Mouse (Mus musculus): Measurements from ENCODE around the gene Ccdc40. TPM values are rescaled to one million over a fixed set of nuclear protein-coding genes. Genes with fewer than 3 reads are reported as not detected.
A peak's percentile ranks its signal among the peaks of the same experiment; 100 is the strongest.
"Not testable (repeated sequence)": the region's sequence is repeated elsewhere in the genome, so short reads cannot be mapped to it uniquely, and the experiment has no call there.

Ccdc40 gene
- polyA plus RNA-seq, 1 experiment from 2014 or later = 2.9 TPM

DNA sequence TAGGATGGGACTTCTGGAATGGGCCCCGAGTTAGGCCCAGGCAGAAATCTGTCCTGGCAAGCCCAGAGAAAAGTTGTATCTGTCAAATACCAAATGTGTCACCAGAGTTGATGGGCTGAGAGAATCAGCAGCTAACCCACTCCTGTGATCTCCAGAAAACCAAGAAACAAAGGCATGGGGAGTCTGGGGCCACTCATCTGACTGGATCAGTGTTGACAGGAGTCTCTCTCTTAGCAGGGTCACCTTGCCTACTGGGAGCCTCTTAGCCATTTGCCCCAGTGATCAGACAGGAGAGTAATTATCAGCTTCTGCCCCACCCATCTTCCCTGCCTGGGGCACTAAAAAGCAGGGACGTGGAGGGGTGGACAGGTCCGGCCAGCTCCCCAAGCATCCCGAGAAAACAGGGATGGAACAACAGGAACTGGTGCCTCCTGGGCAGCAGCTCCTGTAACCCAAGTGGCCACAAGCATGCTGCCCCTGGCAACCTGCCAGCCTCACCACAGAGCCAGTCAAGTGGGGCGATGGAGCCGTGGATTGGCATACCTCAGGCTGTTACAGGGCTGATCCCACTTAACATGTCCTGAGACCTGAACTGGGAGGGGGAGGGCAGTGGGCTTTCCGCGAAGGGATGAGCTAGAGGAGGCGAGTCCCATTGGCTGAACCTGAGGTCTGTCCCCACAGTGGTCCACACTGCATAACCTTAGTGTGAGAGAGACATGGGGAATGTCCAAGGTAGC lies 57.6 kb downstream of the Ccdc40 start:
- H3K4me3 ChIP-seq (ENCODE audit: low read length) = no peak overlapping the region
- no peak overlapping the region for H3K4me2 ChIP-seq (ENCODE audit: low read depth, low read length)
- peaks cover 43% of the 10 kb centered on the region for H3K36me3 ChIP-seq (ENCODE audit: control insufficient read depth, insufficient read depth)
- peak; percentile 49 for ATAC-seq (replicated peaks; ENCODE audit: extremely low read depth, insufficient read depth, low FRiP score)
- no peaks in the 10 kb centered on the region for H3K9me3 ChIP-seq (replicated peaks; ENCODE audit: control insufficient read depth, low read length)
- peak overlapping the region; percentile 12 for H3K27ac ChIP-seq (ENCODE audit: low read length)
- H3K9ac ChIP-seq (ENCODE audit: low read length) = no peak overlapping the region
- no peaks in the 10 kb centered on the region for H3K27me3 ChIP-seq (ENCODE audit: control insufficient read depth, insufficient read depth, low read length)
- peaks cover 7% of the 10 kb centered on the region for H3K4me1 ChIP-seq (ENCODE audit: control insufficient read depth, insufficient read depth, low read length)
- WGBS = 27% methylated on average over 9 of the region's 9 CpGs

GRCm38 (mm10) chr11:119287207-119287992 lies 59.0 kb downstream of the Ccdc40 start:
- no peaks in the 10 kb centered on the region for H3K27me3 ChIP-seq (ENCODE audit: control insufficient read depth, insufficient read depth, low read length)
- peaks cover 7% of the 10 kb centered on the region for H3K4me1 ChIP-seq (ENCODE audit: control insufficient read depth, insufficient read depth, low read length)
- H3K4me2 ChIP-seq (ENCODE audit: low read depth, low read length) = no peak overlapping the region
- H3K4me3 ChIP-seq (ENCODE audit: low read length) = no peak overlapping the region
- no peaks in the 10 kb centered on the region for H3K9me3 ChIP-seq (replicated peaks; ENCODE audit: control insufficient read depth, low read length)
- WGBS = 83% methylated on average over 20 of the region's 20 CpGs
- no peak for ATAC-seq (replicated peaks; ENCODE audit: extremely low read depth, insufficient read depth, low FRiP score)
- H3K9ac ChIP-seq (ENCODE audit: low read length) = no peak overlapping the region
- no peak overlapping the region for H3K27ac ChIP-seq (ENCODE audit: low read length)
- peaks cover 54% of the 10 kb centered on the region for H3K36me3 ChIP-seq (ENCODE audit: control insufficient read depth, insufficient read depth)

GRCm38 (mm10) chr11:119292861-119293260 lies 64.5 kb downstream of the Ccdc40 start:
- H3K4me1 ChIP-seq (ENCODE audit: control insufficient read depth, insufficient read depth, low read length); H3K9me3 ChIP-seq (replicated peaks; ENCODE audit: control insufficient read depth, low read length); H3K9ac ChIP-seq (ENCODE audit: low read length); ATAC-seq (replicated peaks; ENCODE audit: extremely low read depth, insufficient read depth, low FRiP score); H3K27ac ChIP-seq (ENCODE audit: low read length); H3K4me3 ChIP-seq (ENCODE audit: low read length); H3K4me2 ChIP-seq (ENCODE audit: low read depth, low read length); H3K27me3 ChIP-seq (ENCODE audit: control insufficient read depth, insufficient read depth, low read length): not testable (repeated sequence)
- 94% methylated on average over 8 of the region's 8 CpGs for WGBS
- H3K36me3 ChIP-seq (ENCODE audit: control insufficient read depth, insufficient read depth) = peaks cover 89% of the 10 kb centered on the region

DNA sequence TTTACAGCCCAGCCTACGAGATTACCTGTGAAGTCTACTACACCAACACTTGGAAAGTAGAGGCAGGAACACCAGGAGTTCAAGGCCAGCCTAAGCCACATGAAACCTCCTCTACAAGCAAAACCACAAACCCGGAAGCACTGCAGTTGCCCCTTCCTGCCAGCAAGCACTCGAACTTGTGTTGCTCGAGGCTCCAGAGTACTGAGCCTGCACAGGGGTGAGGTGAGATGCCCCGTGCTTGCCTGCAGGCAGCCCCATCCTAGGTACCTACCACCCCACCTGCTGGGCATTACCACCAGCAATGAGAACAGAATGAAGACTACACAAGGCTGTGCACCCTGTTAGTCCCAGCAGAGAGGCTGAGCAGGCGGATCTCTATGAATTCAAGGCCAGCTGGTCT lies 69.6 kb downstream of the Ccdc40 start:
- Histone ChIP-seq H3K27ac (ENCODE audit: low read length) (no peak overlapping the region), H3K4me2 (ENCODE audit: low read depth, low read length) (peak overlapping the region; percentile 93), H3K9me3 (replicated peaks; ENCODE audit: control insufficient read depth, low read length) (no peaks in the 10 kb centered on the region), H3K4me3 (ENCODE audit: low read length) (peak overlapping the region; percentile 98; the same call in 1 of the 2 replicates), H3K4me1 (ENCODE audit: control insufficient read depth, insufficient read depth, low read length) (peaks cover 19% of the 10 kb centered on the region), H3K36me3 (ENCODE audit: control insufficient read depth, insufficient read depth) (peaks cover 46% of the 10 kb centered on the region), H3K27me3 (ENCODE audit: control insufficient read depth, insufficient read depth, low read length) (0 out of 2 replicates have a peak, but pooled peaks cover 2% of the 10 kb centered on the region), H3K9ac (ENCODE audit: low read length) (0 out of 2 replicates have a peak overlapping the region, but pooled peaks have one; percentile 27)
- ATAC-seq (replicated peaks; ENCODE audit: extremely low read depth, insufficient read depth, low FRiP score) = no peak
- 73% methylated on average over 6 of the region's 6 CpGs for WGBS

- peaks cover 19% of the 10 kb centered on the region for H3K4me1 ChIP-seq (ENCODE audit: control insufficient read depth, insufficient read depth, low read length)
- peaks cover 38% of the 10 kb centered on the region for H3K36me3 ChIP-seq (ENCODE audit: control insufficient read depth, insufficient read depth)
- H3K9me3 ChIP-seq (replicated peaks; ENCODE audit: control insufficient read depth, low read length) = no peaks in the 10 kb centered on the region
- 0 out of 2 replicates have a peak, but pooled peaks cover 2% of the 10 kb centered on the region for H3K27me3 ChIP-seq (ENCODE audit: control insufficient read depth, insufficient read depth, low read length)
- 11% methylated on average over 7 of the region's 7 CpGs for WGBS
- peak overlapping the region; percentile 98 for H3K4me3 ChIP-seq (ENCODE audit: low read length)
- H3K9ac ChIP-seq (ENCODE audit: low read length) = peak overlapping the region; percentile 97
- H3K27ac ChIP-seq (ENCODE audit: low read length) = peak overlapping the region; percentile 84
- no peak for ATAC-seq (replicated peaks; ENCODE audit: extremely low read depth, insufficient read depth, low FRiP score)
- H3K4me2 ChIP-seq (ENCODE audit: low read depth, low read length) = peak overlapping the region; percentile 93
These were observed 70.5 kb downstream of the Ccdc40 start for GRCm38 (mm10) chr11:119298917-119299316.

DNA sequence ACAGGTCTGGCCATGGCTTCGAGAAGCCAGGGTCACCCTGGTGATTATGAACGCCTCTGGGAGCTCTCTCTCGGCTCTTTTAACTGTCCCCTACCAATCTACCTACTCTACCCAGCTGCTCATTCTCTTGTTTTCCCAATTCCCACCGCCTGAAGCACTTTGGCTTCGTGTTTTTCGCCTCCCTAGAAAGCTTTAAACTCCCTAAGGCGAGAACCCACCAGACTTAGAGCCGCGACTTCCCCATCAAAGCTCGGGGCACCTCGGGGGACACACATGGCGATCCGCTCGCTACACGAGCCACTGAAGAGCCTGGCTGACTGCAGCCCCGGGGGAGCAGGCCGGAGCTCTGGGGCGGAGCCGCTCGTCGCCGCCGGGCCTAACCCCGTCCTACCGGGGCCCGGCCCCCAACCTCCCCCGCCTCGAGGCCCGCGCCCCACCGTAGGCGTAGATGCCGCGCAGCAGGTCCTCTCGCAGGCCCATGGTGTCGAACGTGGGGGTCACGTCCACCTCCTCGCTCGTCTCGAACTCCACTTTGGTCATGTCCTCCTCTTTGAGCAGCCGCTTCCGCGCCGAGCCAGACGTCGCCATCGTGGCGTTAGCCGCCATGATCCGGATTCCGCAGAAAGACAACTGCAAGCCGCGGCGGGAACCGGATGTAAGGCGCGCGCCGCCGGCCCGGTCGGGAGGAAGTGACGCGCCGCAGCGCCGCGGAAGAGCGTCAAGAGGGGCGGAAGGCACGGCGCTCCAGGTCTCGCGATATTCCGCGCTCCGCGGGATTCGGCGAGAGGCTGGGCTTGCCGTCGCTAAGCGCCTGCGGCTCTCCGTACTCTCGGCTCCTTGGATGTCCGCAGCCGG lies 71.2 kb downstream of the Ccdc40 start, which contains the start of gene Eif4a3:
Eif4a3 (minus strand) TSS at position 699 of the 855 bp plus-strand sequence.
- ATAC-seq (replicated peaks; ENCODE audit: extremely low read depth, insufficient read depth, low FRiP score) = peak; percentile 94
- peaks cover 19% of the 10 kb centered on the region for H3K4me1 ChIP-seq (ENCODE audit: control insufficient read depth, insufficient read depth, low read length)
- H3K4me2 ChIP-seq (ENCODE audit: low read depth, low read length) = peak within 1 kb of the TSS; percentile 95
- H3K9me3 ChIP-seq (replicated peaks; ENCODE audit: control insufficient read depth, low read length) = no peaks in the 10 kb centered on the region
- H3K4me3 ChIP-seq (ENCODE audit: low read length) = peak within 1 kb of the TSS; percentile 98
- peak within 1 kb of the TSS; percentile 97 for H3K9ac ChIP-seq (ENCODE audit: low read length)
- H3K27ac ChIP-seq (ENCODE audit: low read length) = peak within 1 kb of the TSS; percentile 84
- H3K27me3 ChIP-seq (ENCODE audit: control insufficient read depth, insufficient read depth, low read length) = 0 out of 2 replicates have a peak, but pooled peaks cover 2% of the 10 kb centered on the region
- peaks cover 31% of the 10 kb centered on the region for H3K36me3 ChIP-seq (ENCODE audit: control insufficient read depth, insufficient read depth)
- under 1% methylated on average over 89 of the region's 89 CpGs for WGBS

GRCm38 (mm10) chr11:119300246-119300935 lies 72.0 kb downstream of the Ccdc40 start:
- H3K4me2 ChIP-seq (ENCODE audit: low read depth, low read length) = peak overlapping the region; percentile 95
- 1% methylated on average over 31 of the region's 31 CpGs for WGBS
- no peak for ATAC-seq (replicated peaks; ENCODE audit: extremely low read depth, insufficient read depth, low FRiP score)
- peaks cover 19% of the 10 kb centered on the region for H3K4me1 ChIP-seq (ENCODE audit: control insufficient read depth, insufficient read depth, low read length)
- 0 out of 2 replicates have a peak, but pooled peaks cover 2% of the 10 kb centered on the region for H3K27me3 ChIP-seq (ENCODE audit: control insufficient read depth, insufficient read depth, low read length)
- H3K9me3 ChIP-seq (replicated peaks; ENCODE audit: control insufficient read depth, low read length) = no peaks in the 10 kb centered on the region
- peak overlapping the region; percentile 84 for H3K27ac ChIP-seq (ENCODE audit: low read length)
- peaks cover 23% of the 10 kb centered on the region for H3K36me3 ChIP-seq (ENCODE audit: control insufficient read depth, insufficient read depth)
- H3K4me3 ChIP-seq (ENCODE audit: low read length) = peak overlapping the region; percentile 98
- H3K9ac ChIP-seq (ENCODE audit: low read length) = peak overlapping the region; percentile 88

- WGBS = 19% methylated on average over 2 of the region's 2 CpGs
- no peak overlapping the region for H3K9ac ChIP-seq (ENCODE audit: low read length)
- H3K9me3 ChIP-seq (replicated peaks; ENCODE audit: control insufficient read depth, low read length) = no peaks in the 10 kb centered on the region
- peaks cover 19% of the 10 kb centered on the region for H3K4me1 ChIP-seq (ENCODE audit: control insufficient read depth, insufficient read depth, low read length)
- ATAC-seq (replicated peaks; ENCODE audit: extremely low read depth, insufficient read depth, low FRiP score) = no peak
- H3K4me2 ChIP-seq (ENCODE audit: low read depth, low read length) = peak overlapping the region; percentile 95; the same call in 1 of the 2 replicates
- H3K27me3 ChIP-seq (ENCODE audit: control insufficient read depth, insufficient read depth, low read length) = 0 out of 2 replicates have a peak, but pooled peaks cover 2% of the 10 kb centered on the region
- no peak overlapping the region; the same call in 1 of the 2 replicates for H3K4me3 ChIP-seq (ENCODE audit: low read length)
- peaks cover 17% of the 10 kb centered on the region for H3K36me3 ChIP-seq (ENCODE audit: control insufficient read depth, insufficient read depth)
- H3K27ac ChIP-seq (ENCODE audit: low read length) = no peak overlapping the region
These were observed 72.6 kb downstream of the Ccdc40 start for GRCm38 (mm10) chr11:119300986-119301385.
